Mouse (Mus musculus): Measurements from ENCODE around the gene H1f0.
A peak's percentile ranks its signal among the peaks of the same experiment; 100 is the strongest.
"Not testable (repeated sequence)": the region's sequence is repeated elsewhere in the genome, so short reads cannot be mapped to it uniquely, and the experiment has no call there.

The H1f0 gene

GRCm38 (mm10) chr15:79005581-79005980 lies 22.7 kb upstream of the H1f0 start:
- DNase-seq: no peak

GRCm38 (mm10) chr15:79006638-79007037 lies 21.6 kb upstream of the H1f0 start:
- DNase-seq: no peak

DNA sequence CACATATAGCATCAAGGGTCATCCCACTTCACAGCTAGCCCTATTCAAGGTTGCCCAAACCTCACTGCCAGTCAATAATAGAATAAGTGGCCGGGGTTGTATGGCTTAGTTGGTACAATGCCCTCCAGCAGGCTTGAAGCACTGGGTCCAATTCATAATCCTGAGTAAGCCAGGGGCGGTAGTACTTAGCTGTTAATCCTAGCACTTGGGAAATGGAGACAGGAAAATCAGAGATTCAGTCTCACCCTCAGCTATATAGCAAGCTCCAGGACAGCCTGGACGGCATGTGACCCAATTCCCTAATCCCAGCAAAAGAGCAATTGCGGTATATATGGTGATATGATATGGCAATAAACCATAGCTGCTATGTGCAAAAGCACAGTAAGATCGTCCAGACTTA lies 21.2 kb upstream of the H1f0 start:
- no peak for DNase-seq

GRCm38 (mm10) chr15:79007836-79008235 lies 20.4 kb upstream of the H1f0 start:
- not testable (repeated sequence) for DNase-seq

DNA sequence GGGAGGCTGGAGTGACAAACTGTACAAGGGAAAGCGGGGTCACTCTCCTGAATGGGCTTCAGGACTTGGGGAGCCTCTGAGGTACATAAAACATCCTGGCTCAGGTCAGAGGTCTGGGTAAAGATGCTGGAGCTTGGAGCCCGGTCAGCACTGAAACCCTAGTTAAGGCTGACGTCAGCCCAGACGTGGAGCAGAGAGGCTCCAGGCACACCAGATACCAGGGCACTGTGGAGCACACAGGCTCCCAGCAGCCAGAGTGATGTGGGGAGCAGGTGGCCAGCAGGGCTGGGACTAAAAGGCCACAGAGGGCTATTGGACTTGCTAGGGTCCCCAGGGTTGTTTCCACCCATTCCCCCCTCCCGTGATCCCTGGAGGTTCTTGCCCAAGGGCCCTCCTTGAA lies 18.5 kb upstream of the H1f0 start:
- no peak for DNase-seq

- no peak for DNase-seq
Measured at GRCm38 (mm10) chr15:79011550-79011949, 16.7 kb upstream of the H1f0 start.

DNA sequence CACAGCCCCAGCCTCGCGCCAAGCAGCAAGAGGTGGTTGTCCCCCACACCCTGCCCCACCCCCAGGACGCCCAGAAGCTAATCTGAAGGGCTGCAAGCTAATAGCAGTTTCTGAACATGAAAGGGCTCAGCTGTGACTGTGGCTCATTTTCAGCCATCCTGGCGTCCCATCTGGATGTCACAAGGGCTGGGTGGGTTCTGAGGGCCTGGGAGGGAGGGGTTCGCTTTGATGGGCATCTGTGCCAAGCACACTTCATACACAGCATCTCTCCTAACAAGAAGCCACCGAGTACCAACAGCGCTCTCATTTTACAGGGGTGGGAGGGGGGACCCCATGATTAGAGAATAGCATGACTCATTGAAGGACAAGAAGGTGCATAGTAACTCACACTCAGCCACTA lies 14.9 kb upstream of the H1f0 start:
- no peak for DNase-seq

GRCm38 (mm10) chr15:79018191-79018590 lies 10.1 kb upstream of the H1f0 start:
- no peak for DNase-seq

- DNase-seq: peak in 1 of 2 experiments; percentile 43
Measured at GRCm38 (mm10) chr15:79018886-79019285, 9.4 kb upstream of the H1f0 start.

DNA sequence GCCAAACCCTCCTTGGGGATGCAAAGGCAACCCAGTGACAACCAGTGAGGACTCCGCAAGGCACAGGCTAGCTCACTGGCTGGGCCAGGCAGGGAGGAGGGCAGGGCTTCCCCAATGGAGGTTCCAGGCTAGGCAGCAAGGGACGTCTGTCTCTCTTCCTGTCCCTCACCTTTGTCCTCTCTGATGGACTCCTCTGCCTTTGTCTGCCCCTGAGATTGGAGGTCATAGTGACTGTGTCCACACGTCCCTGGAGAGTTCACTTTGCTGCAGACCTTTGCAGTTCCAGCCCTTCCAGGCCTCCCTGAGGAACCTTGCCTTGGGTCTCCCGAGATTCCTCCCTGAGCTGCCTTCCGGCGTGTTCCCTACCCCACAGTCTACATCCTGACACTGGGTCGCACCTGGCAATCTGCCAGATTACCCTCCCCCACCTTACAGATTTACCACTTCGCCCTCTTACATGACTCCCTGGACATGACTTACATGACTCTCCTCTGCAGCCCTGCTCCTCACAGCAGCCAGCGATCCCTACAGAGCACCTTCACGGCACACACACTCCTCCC lies 5.5 kb upstream of the H1f0 start:
- DNase-seq: peak; percentile 40 to 61

- no peak for DNase-seq
Measured at GRCm38 (mm10) chr15:79023366-79023765, 4.9 kb upstream of the H1f0 start.

DNA sequence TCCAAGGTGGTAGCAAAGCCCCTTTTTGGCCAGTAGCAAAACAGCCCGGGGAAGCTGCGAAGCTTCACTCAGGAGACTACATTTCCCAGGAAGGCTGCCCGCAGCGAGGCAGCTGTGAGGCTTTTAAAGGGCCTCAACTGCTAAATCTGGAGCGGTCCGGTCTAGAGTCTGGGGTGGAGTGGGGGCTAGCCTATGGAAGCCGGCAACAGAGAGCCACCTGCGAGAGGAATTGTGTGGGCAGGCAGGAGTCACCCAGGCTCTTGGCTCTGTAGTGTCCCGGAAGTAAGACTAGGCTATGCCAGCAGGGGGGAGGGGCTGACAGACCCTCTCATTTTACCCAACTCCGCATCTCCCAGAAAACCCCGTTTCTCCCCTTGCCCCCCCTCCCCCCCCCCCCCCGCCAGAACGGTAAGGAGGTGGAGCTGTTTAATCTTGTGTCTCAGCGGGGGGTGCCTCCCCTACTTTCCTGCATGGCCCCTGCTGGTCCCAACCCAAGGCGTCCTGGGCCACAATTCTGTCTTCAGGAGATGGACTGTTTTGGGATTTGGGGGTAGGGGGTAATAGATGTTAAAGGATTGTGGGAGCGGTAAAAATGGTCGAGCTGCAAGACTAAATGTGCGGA lies 2.5 kb upstream of the H1f0 start:
- DNase-seq: peak; percentile 57 to 67

DNA sequence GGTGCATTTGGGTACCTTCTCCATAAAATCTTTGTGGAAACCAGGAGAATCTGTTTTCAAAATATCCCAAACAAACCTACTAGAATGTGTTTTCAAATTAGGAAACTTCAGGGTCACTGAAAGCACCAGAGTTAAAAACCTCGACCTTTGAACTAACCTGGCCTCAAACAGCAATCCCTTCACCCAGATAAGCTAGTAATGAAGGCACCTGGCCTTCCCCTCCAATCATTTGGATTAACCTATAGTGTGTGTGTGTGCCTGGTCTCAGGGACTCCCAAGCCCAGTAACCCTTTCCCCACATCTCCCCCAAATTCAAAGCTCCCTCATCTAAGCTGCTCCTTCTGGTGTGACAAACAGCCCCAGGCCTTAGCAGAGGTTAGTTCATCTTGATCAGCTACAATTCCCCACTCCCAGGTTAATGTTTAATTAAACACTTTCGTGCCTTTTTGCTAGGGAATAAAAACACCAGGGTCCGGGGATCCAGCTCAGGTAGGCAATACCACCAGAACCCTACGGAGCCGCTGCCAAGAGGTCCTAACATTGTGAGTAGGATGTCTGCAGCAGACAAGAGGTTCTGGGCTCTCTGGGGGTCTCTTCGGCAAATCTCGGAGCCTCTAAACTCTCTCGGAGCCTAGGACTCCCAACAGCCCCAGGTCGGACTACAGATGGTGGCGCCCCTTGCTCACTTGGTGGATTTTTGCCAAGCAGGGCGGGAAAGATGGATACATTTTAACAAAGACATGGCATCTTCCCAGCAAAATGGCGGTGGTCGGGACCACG lies 1.5 kb upstream of the H1f0 start:
- peak; percentile 53 to 71 for DNase-seq

DNA sequence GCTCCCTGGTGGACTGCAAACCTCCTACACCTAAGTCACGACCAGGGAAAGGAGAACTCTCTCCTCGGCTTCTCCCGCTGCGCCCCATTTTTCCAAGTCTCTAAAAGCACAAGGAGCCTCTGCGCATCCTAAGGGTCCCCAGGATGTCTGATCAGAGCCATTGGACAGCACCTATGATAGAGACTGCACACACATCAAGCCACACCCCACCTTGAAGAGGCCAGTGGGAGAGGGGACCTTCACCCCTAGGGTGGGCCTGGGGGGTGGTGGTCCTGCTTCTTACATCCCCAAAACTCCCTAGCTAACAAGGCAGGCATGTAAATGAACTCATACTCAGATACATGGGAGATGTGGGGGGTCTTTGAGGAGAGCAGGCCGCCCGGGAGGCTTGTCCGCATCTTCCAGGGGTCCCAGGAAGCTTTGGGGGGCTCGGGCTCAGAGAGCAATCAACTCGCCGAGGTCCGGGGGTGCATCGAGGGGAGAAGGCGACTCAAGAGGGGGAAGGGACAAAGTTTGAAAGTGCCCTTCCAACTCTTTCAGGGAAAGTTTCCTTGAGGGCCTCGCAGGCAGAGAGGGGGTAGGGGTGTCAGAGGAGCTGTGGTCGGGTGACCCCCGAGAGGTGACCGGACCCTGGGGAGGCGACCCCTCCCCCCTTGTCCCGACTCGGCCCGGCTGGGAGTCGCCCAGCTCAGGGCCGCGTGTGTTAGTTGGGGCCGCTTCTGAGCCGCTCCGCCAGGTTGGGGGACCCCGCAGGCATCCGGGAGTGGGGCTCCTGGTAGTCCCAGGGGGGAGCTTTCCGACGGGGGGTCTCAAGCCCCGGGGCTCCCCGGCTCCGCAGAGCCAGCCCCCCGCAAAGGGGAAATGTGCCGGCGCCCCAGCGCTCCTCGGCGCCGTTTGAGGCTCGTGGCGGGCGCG lies 702 bp upstream of the H1f0 start:
- peak; percentile 66 to 77 for DNase-seq

DNA sequence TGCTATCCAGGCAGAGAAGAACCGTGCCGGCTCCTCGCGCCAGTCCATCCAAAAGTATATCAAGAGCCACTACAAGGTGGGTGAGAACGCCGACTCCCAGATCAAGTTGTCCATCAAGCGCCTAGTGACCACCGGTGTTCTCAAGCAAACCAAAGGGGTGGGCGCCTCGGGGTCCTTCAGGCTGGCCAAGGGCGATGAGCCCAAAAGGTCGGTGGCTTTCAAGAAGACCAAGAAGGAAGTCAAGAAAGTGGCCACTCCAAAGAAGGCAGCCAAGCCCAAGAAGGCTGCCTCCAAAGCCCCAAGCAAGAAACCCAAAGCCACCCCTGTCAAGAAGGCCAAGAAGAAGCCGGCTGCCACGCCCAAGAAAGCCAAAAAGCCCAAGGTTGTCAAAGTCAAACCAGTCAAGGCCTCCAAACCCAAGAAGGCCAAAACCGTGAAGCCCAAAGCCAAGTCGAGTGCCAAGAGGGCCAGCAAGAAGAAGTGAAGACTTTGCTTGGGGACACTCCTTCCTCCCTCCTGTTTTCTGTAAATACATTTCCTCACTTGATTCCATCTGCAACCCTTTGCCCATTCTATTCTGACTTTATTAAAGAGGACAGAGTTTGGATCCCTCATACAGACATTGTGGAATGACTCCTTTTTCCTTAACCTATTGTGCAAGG lies 704 bp downstream of the H1f0 start:
- DNase-seq: no peak

DNA sequence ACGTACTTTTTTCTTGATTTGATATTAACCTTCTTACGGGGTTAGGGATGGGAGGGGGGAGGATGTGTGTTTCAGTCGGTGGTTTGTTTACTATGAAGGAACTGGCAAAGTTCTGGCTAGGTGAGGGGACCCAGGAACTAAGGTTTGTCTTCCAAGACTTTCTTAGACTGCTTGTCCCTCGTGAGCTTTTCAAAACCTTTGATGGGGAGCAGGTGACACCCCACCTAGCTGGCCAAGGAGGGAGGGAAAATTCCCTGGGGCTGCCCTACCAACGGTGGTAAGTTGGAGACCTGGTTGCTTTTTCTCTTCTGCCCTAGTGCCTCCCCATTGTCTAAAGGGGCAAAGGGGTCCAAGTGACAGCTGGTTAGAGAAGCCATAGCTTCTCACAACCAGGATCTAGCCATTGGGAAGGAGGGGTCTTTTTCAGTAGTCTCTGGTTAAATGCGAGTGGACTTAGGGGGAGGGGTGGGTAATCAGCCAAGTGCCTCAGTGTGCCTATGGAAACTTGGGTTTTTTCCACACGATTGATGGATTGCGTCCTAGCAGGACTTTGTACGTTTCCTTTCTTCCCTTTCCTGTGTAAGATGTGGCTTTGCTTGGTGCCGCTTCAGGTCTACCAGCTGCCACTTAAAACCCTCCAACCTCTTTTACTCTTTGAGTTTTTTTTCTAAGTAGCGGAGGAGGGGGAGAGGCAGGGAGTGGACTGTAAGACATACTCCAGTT lies 1.4 kb downstream of the H1f0 start:
- no peak for DNase-seq

GRCm38 (mm10) chr15:79030551-79031435 lies 2.5 kb downstream of the H1f0 start:
- DNase-seq: peak; percentile 90 to 94

- not testable (repeated sequence) for DNase-seq
Measured at GRCm38 (mm10) chr15:79031908-79032307, 3.7 kb downstream of the H1f0 start.

- peak; percentile 88 to 90 for DNase-seq
Measured at GRCm38 (mm10) chr15:79037913-79038328, 9.7 kb downstream of the H1f0 start.

- DNase-seq: no peak
Measured at GRCm38 (mm10) chr15:79038331-79038730, 10.1 kb downstream of the H1f0 start.

- DNase-seq: peak; percentile 88 to 93
Measured at GRCm38 (mm10) chr15:79038853-79039252, 10.6 kb downstream of the H1f0 start.
